Mouse (Mus musculus): ENCODE results near the gene Nfyb. TPM values are rescaled to one million over a fixed set of nuclear protein-coding genes. Genes with fewer than 3 reads are reported as not detected.

The Nfyb gene
- polyA plus RNA-seq, 1 experiment: 114 TPM

GRCm38 (mm10) chr10:82796471-82797118 is 32.7 kb upstream of the Nfyb start:
- no peak for TF ChIP-seq CTCF (IDR thresholded peaks at IDR 0.05; ENCODE audit: low read depth, low read length)
- no peak for TF ChIP-seq EP300 (IDR thresholded peaks at IDR 0.05; ENCODE audit: insufficient read depth, low read depth, low read length)
- no peak for TF ChIP-seq POLR2A (IDR thresholded peaks at IDR 0.05; ENCODE audit: insufficient read depth, low read length)
- no peaks in the 10 kb centered on the region for H3K9me3 ChIP-seq (replicated peaks; ENCODE audit: control insufficient read depth, insufficient read depth, low read length, poor library complexity, severe bottlenecking)
- H3K27me3 ChIP-seq (ENCODE audit: control insufficient read depth, insufficient read depth, low read length, poor library complexity, severe bottlenecking): no peaks in the 10 kb centered on the region

DNA sequence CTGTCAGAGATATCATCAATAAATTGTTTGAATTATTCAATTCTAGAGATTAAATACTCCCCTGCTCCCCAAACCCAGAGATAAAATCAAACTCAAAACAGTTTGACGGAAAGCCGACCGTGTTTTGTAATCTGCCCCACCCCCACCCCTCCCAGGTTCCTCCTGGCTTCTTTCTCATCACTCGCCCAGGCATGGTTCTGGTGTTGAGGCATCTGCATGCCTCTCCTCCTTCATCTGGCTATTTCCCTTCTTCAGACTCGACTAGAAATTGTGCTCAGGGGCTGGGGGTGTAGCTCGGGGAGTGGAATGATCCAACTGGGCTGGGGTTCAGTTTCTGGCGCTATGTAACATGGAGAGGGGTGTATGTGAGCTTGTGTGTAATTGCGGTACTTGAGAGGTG is 31.8 kb upstream of the Nfyb start:
- H3K36me3 ChIP-seq (ENCODE audit: control insufficient read depth, insufficient read depth, low read length, poor library complexity, severe bottlenecking): no peaks in the 10 kb centered on the region
- H3K9me3 ChIP-seq (replicated peaks; ENCODE audit: control insufficient read depth, insufficient read depth, low read length, poor library complexity, severe bottlenecking): no peaks in the 10 kb centered on the region
- no peaks in the 10 kb centered on the region for H3K27me3 ChIP-seq (ENCODE audit: control insufficient read depth, insufficient read depth, low read length, poor library complexity, severe bottlenecking)
- peak overlapping the region; percentile 24 for H3K27ac ChIP-seq (ENCODE audit: insufficient read depth, low read length)
- H3K9ac ChIP-seq (ENCODE audit: low read depth, poor library complexity, severe bottlenecking): peak overlapping the region; percentile 9
- TF ChIP-seq EP300 (IDR thresholded peaks at IDR 0.05; ENCODE audit: insufficient read depth, low read depth, low read length) (no peak), POLR2A (IDR thresholded peaks at IDR 0.05; ENCODE audit: insufficient read depth, low read length) (no peak), CTCF (IDR thresholded peaks at IDR 0.05; ENCODE audit: low read depth, low read length) (no peak)
- H3K4me3 ChIP-seq (ENCODE audit: low read depth, low read length): peak overlapping the region; percentile 41
- H3K4me1 ChIP-seq (ENCODE audit: control insufficient read depth, insufficient read depth, low read length): peaks cover 5% of the 10 kb centered on the region

More at GRCm38 (mm10) chr10:82796471-82797118, 32.7 kb upstream of the Nfyb start:
- H3K4me1 ChIP-seq (ENCODE audit: control insufficient read depth, insufficient read depth, low read length): peaks cover 5% of the 10 kb centered on the region
- no peaks in the 10 kb centered on the region for H3K36me3 ChIP-seq (ENCODE audit: control insufficient read depth, insufficient read depth, low read length, poor library complexity, severe bottlenecking)
- H3K27ac ChIP-seq (ENCODE audit: insufficient read depth, low read length): peak overlapping the region; percentile 23; the same call in 1 of the 2 replicates
- peak overlapping the region; percentile 9 for H3K9ac ChIP-seq (ENCODE audit: low read depth, poor library complexity, severe bottlenecking)
- no peak overlapping the region for H3K4me3 ChIP-seq (ENCODE audit: low read depth, low read length)

DNA sequence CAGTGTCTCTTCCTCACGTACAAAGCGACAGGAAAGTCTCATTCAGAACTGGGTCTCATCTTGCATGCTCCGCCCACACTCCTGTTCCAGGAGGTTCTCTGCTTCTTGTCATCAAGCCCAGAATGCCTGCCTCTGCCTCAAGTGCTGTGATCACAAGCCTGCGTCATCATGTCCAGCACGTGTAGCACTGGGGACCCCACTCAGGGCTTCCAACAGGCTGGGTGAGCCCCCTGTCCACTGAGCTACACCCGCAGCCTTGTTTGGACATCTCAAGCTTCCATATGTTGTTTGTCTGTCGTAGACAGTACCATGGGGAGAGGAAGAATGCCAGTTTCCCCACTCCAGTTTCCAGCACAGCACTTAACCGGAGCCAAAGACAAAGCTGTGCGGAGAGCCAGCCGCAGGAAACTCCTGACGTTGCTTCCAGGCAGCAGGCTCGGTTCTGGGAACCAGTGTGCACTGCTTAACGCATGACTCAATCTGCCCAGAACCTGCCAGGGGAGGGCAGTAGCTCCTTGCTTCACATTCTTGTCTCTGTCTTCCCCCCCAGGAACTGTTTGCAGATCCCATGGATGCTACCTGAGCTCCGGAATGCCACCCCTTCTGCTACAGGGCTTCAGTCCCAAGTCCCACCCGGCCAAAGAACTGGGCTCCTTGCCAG is 31.3 kb upstream of the Nfyb start:
- H3K9ac ChIP-seq (ENCODE audit: low read depth, poor library complexity, severe bottlenecking): peak overlapping the region; percentile 9
- peak overlapping the region; percentile 24 for H3K27ac ChIP-seq (ENCODE audit: insufficient read depth, low read length)
- no peaks in the 10 kb centered on the region for H3K9me3 ChIP-seq (replicated peaks; ENCODE audit: control insufficient read depth, insufficient read depth, low read length, poor library complexity, severe bottlenecking)
- H3K36me3 ChIP-seq (ENCODE audit: control insufficient read depth, insufficient read depth, low read length, poor library complexity, severe bottlenecking): no peaks in the 10 kb centered on the region
- H3K4me1 ChIP-seq (ENCODE audit: control insufficient read depth, insufficient read depth, low read length): peaks cover 5% of the 10 kb centered on the region
- no peaks in the 10 kb centered on the region for H3K27me3 ChIP-seq (ENCODE audit: control insufficient read depth, insufficient read depth, low read length, poor library complexity, severe bottlenecking)
- peak; percentile 64 for TF ChIP-seq CTCF (IDR thresholded peaks at IDR 0.05; ENCODE audit: low read depth, low read length)
- TF ChIP-seq POLR2A (IDR thresholded peaks at IDR 0.05; ENCODE audit: insufficient read depth, low read length): no peak
- peak; percentile 70; the same call in 1 of the 2 replicates for TF ChIP-seq EP300 (IDR thresholded peaks at IDR 0.05; ENCODE audit: insufficient read depth, low read depth, low read length)
- peak overlapping the region; percentile 5 for H3K4me3 ChIP-seq (ENCODE audit: low read depth, low read length)

- no peaks in the 10 kb centered on the region for H3K36me3 ChIP-seq (ENCODE audit: control insufficient read depth, insufficient read depth, low read length, poor library complexity, severe bottlenecking)
- no peak overlapping the region for H3K9ac ChIP-seq (ENCODE audit: low read depth, poor library complexity, severe bottlenecking)
- peaks cover 4% of the 10 kb centered on the region for H3K4me1 ChIP-seq (ENCODE audit: control insufficient read depth, insufficient read depth, low read length)
- TF ChIP-seq POLR2A (IDR thresholded peaks at IDR 0.05; ENCODE audit: insufficient read depth, low read length): no peak
- TF ChIP-seq EP300 (IDR thresholded peaks at IDR 0.05; ENCODE audit: insufficient read depth, low read depth, low read length): no peak
- no peak for TF ChIP-seq CTCF (IDR thresholded peaks at IDR 0.05; ENCODE audit: low read depth, low read length)
- H3K4me3 ChIP-seq (ENCODE audit: low read depth, low read length): no peak overlapping the region
- no peaks in the 10 kb centered on the region for H3K27me3 ChIP-seq (ENCODE audit: control insufficient read depth, insufficient read depth, low read length, poor library complexity, severe bottlenecking)
- H3K9me3 ChIP-seq (replicated peaks; ENCODE audit: control insufficient read depth, insufficient read depth, low read length, poor library complexity, severe bottlenecking): no peaks in the 10 kb centered on the region
- no peak overlapping the region for H3K27ac ChIP-seq (ENCODE audit: insufficient read depth, low read length)
Observed at GRCm38 (mm10) chr10:82792311-82792710, 28.4 kb upstream of the Nfyb start.

DNA sequence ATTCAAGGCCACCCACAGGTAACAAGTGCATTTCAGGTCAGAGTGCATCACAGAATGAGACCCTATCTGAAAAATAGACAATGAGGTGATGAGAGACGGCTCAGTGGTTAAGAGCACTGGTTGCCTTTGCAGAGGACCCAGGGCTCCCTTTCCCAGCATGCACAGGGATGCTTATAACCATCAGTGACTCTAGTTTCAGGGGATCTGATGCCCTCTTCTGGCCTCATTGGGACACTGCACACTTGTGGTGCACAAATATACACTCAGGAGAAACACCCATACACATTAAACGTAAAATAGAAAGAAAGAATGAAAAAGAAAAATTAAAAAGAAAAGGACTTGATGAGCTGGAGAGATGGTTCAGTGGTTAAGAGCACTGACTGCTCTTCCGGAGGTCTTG is 27.8 kb upstream of the Nfyb start:
- no peak for TF ChIP-seq EP300 (IDR thresholded peaks at IDR 0.05; ENCODE audit: insufficient read depth, low read depth, low read length)
- TF ChIP-seq POLR2A (IDR thresholded peaks at IDR 0.05; ENCODE audit: insufficient read depth, low read length): no peak
- TF ChIP-seq CTCF (IDR thresholded peaks at IDR 0.05; ENCODE audit: low read depth, low read length): no peak
- Histone ChIP-seq H3K9me3 (replicated peaks; ENCODE audit: control insufficient read depth, insufficient read depth, low read length, poor library complexity, severe bottlenecking) (no peaks in the 10 kb centered on the region), H3K9ac (ENCODE audit: low read depth, poor library complexity, severe bottlenecking) (no peak overlapping the region), H3K36me3 (ENCODE audit: control insufficient read depth, insufficient read depth, low read length, poor library complexity, severe bottlenecking) (no peaks in the 10 kb centered on the region), H3K4me1 (ENCODE audit: control insufficient read depth, insufficient read depth, low read length) (peaks cover 2% of the 10 kb centered on the region), H3K27me3 (ENCODE audit: control insufficient read depth, insufficient read depth, low read length, poor library complexity, severe bottlenecking) (no peaks in the 10 kb centered on the region), H3K4me3 (ENCODE audit: low read depth, low read length) (no peak overlapping the region), H3K27ac (ENCODE audit: insufficient read depth, low read length) (no peak overlapping the region)

GRCm38 (mm10) chr10:82790504-82790903 is 26.6 kb upstream of the Nfyb start:
- Histone ChIP-seq H3K9ac (ENCODE audit: low read depth, poor library complexity, severe bottlenecking) (no peak overlapping the region), H3K27ac (ENCODE audit: insufficient read depth, low read length) (no peak overlapping the region), H3K9me3 (replicated peaks; ENCODE audit: control insufficient read depth, insufficient read depth, low read length, poor library complexity, severe bottlenecking) (no peaks in the 10 kb centered on the region), H3K27me3 (ENCODE audit: control insufficient read depth, insufficient read depth, low read length, poor library complexity, severe bottlenecking) (no peaks in the 10 kb centered on the region), H3K36me3 (ENCODE audit: control insufficient read depth, insufficient read depth, low read length, poor library complexity, severe bottlenecking) (no peaks in the 10 kb centered on the region), H3K4me1 (ENCODE audit: control insufficient read depth, insufficient read depth, low read length) (no peaks in the 10 kb centered on the region), H3K4me3 (ENCODE audit: low read depth, low read length) (no peak overlapping the region)
- TF ChIP-seq CTCF (IDR thresholded peaks at IDR 0.05; ENCODE audit: low read depth, low read length) (no peak), EP300 (IDR thresholded peaks at IDR 0.05; ENCODE audit: insufficient read depth, low read depth, low read length) (0 out of 2 replicates have a peak, but pooled peaks have one; percentile 58)

Measured in ES-Bruce4 (cell line).